Mouse (Mus musculus): ENCODE measurements at regions not wholly inside any gene's neighbourhood (a gene's known extent, or its start where the extent isn't known, plus 50 kb on each side); places are given as distances from the start of the nearest gene placed in this dataset.

- no peaks in the 10 kb centered on the region for H3K9me3 ChIP-seq
- 74% methylated on average over 13 of the region's 13 CpGs for WGBS
- no peaks in the 10 kb centered on the region for H3K27me3 ChIP-seq (replicated peaks; ENCODE audit: low read depth, poor library complexity, severe bottlenecking)
- H3K4me3 ChIP-seq = no peak overlapping the region
- H3K27ac ChIP-seq (replicated peaks) = no peak overlapping the region
- peaks cover 29% of the 10 kb centered on the region for H3K4me1 ChIP-seq
- DNase-seq (ENCODE audit: low spot score) = no peak
- H3K36me3 ChIP-seq (replicated peaks) = no peaks in the 10 kb centered on the region
Measured at GRCm38 (mm10) chr1:75612083-75612720, 66.1 kb downstream of the Slc4a3 start.

- H3K27ac ChIP-seq (replicated peaks) = peak overlapping the region; percentile 30
- no peak overlapping the region for H3K4me3 ChIP-seq
- DNase-seq (ENCODE audit: low spot score) = no peak
- peaks cover 30% of the 10 kb centered on the region for H3K4me1 ChIP-seq
- 61% methylated on average over 2 of the region's 2 CpGs for WGBS
- no peaks in the 10 kb centered on the region for H3K36me3 ChIP-seq (replicated peaks)
- no peaks in the 10 kb centered on the region for H3K9me3 ChIP-seq
- H3K27me3 ChIP-seq (replicated peaks; ENCODE audit: low read depth, poor library complexity, severe bottlenecking) = no peaks in the 10 kb centered on the region
Measured at GRCm38 (mm10) chr1:75613206-75613605, 67.1 kb downstream of the Slc4a3 start.

GRCm38 (mm10) chr1:75616971-75617370 lies 70.9 kb downstream of the Slc4a3 start:
- H3K27ac ChIP-seq (replicated peaks) = no peak overlapping the region
- WGBS = 92% methylated on average over 2 of the region's 2 CpGs
- DNase-seq (ENCODE audit: low spot score) = no peak
- no peaks in the 10 kb centered on the region for H3K36me3 ChIP-seq (replicated peaks)
- no peaks in the 10 kb centered on the region for H3K27me3 ChIP-seq (replicated peaks; ENCODE audit: low read depth, poor library complexity, severe bottlenecking)
- H3K9me3 ChIP-seq = no peaks in the 10 kb centered on the region
- H3K4me1 ChIP-seq = peaks cover 18% of the 10 kb centered on the region
- no peak overlapping the region for H3K4me3 ChIP-seq

GRCm38 (mm10) chr1:75618367-75618790 lies 72.3 kb downstream of the Slc4a3 start:
- Histone ChIP-seq H3K27me3 (replicated peaks; ENCODE audit: low read depth, poor library complexity, severe bottlenecking) (no peaks in the 10 kb centered on the region), H3K27ac (replicated peaks) (no peak overlapping the region), H3K4me3 (no peak overlapping the region), H3K36me3 (replicated peaks) (no peaks in the 10 kb centered on the region), H3K9me3 (no peaks in the 10 kb centered on the region), H3K4me1 (peaks cover 12% of the 10 kb centered on the region)
- 35% methylated on average over 7 of the region's 7 CpGs for WGBS
- DNase-seq (ENCODE audit: low spot score) = peak; percentile 61

GRCm38 (mm10) chr1:75630287-75630686 lies 84.2 kb downstream of the Slc4a3 start:
- DNase-seq (ENCODE audit: low spot score) = no peak
- 93% methylated on average over 2 of the region's 2 CpGs for WGBS
- Histone ChIP-seq H3K27ac (replicated peaks) (no peak overlapping the region), H3K9me3 (no peaks in the 10 kb centered on the region), H3K27me3 (replicated peaks; ENCODE audit: low read depth, poor library complexity, severe bottlenecking) (no peaks in the 10 kb centered on the region), H3K4me3 (no peak overlapping the region), H3K4me1 (peaks cover 4% of the 10 kb centered on the region; the same call in 1 of the 2 replicates), H3K36me3 (replicated peaks) (no peaks in the 10 kb centered on the region)

GRCm38 (mm10) chr1:75631729-75632128 lies 85.7 kb downstream of the Slc4a3 start:
- Histone ChIP-seq H3K9me3 (no peaks in the 10 kb centered on the region), H3K36me3 (replicated peaks) (no peaks in the 10 kb centered on the region), H3K27me3 (replicated peaks; ENCODE audit: low read depth, poor library complexity, severe bottlenecking) (no peaks in the 10 kb centered on the region), H3K27ac (replicated peaks) (no peak overlapping the region), H3K4me1 (peaks cover 4% of the 10 kb centered on the region; the same call in 1 of the 2 replicates), H3K4me3 (no peak overlapping the region)
- DNase-seq (ENCODE audit: low spot score) = no peak
- 54% methylated on average over 1 of the region's 1 CpGs for WGBS

- H3K4me1 ChIP-seq = peaks cover 21% of the 10 kb centered on the region
- DNase-seq (ENCODE audit: low spot score) = no peak
- H3K36me3 ChIP-seq (replicated peaks) = no peaks in the 10 kb centered on the region
- WGBS = 94% methylated on average over 4 of the region's 4 CpGs
- H3K9me3 ChIP-seq = no peaks in the 10 kb centered on the region
- no peaks in the 10 kb centered on the region for H3K27me3 ChIP-seq (replicated peaks; ENCODE audit: low read depth, poor library complexity, severe bottlenecking)
- no peak overlapping the region for H3K4me3 ChIP-seq
- no peak overlapping the region for H3K27ac ChIP-seq (replicated peaks)
Measured at GRCm38 (mm10) chr1:75635591-75635990, 89.5 kb downstream of the Slc4a3 start.

- 36% methylated on average over 8 of the region's 8 CpGs for WGBS
- no peaks in the 10 kb centered on the region for H3K36me3 ChIP-seq (replicated peaks)
- H3K4me1 ChIP-seq = peaks cover 23% of the 10 kb centered on the region
- no peaks in the 10 kb centered on the region for H3K27me3 ChIP-seq (replicated peaks; ENCODE audit: low read depth, poor library complexity, severe bottlenecking)
- no peak overlapping the region for H3K4me3 ChIP-seq
- H3K9me3 ChIP-seq = no peaks in the 10 kb centered on the region
- DNase-seq (ENCODE audit: low spot score) = no peak
- H3K27ac ChIP-seq (replicated peaks) = peak overlapping the region; percentile 16
Measured at GRCm38 (mm10) chr1:75639031-75640001, 93.2 kb downstream of the Slc4a3 start.

GRCm38 (mm10) chr1:75642496-75642895 lies 96.4 kb downstream of the Slc4a3 start:
- peaks cover 38% of the 10 kb centered on the region for H3K4me1 ChIP-seq
- no peaks in the 10 kb centered on the region for H3K36me3 ChIP-seq (replicated peaks)
- H3K27me3 ChIP-seq (replicated peaks; ENCODE audit: low read depth, poor library complexity, severe bottlenecking) = no peaks in the 10 kb centered on the region; the same call in 1 of the 2 replicates
- H3K27ac ChIP-seq (replicated peaks) = no peak overlapping the region
- WGBS = 58% methylated on average over 3 of the region's 3 CpGs
- DNase-seq (ENCODE audit: low spot score) = no peak
- H3K4me3 ChIP-seq = no peak overlapping the region
- H3K9me3 ChIP-seq = no peaks in the 10 kb centered on the region

GRCm38 (mm10) chr1:75652547-75652946 lies 106.5 kb downstream of the Slc4a3 start:
- peaks cover 15% of the 10 kb centered on the region for H3K27me3 ChIP-seq (replicated peaks; ENCODE audit: low read depth, poor library complexity, severe bottlenecking)
- no peak overlapping the region for H3K4me3 ChIP-seq
- peaks cover 33% of the 10 kb centered on the region for H3K4me1 ChIP-seq
- H3K27ac ChIP-seq (replicated peaks) = no peak overlapping the region
- H3K9me3 ChIP-seq = no peaks in the 10 kb centered on the region
- H3K36me3 ChIP-seq (replicated peaks) = no peaks in the 10 kb centered on the region
- 17% methylated on average over 10 of the region's 10 CpGs for WGBS
- peak; percentile 76 for DNase-seq (ENCODE audit: low spot score)

GRCm38 (mm10) chr1:75652987-75653573 lies 107.0 kb downstream of the Slc4a3 start:
- Histone ChIP-seq H3K9me3 (no peaks in the 10 kb centered on the region), H3K27ac (replicated peaks) (no peak overlapping the region), H3K4me1 (peaks cover 30% of the 10 kb centered on the region), H3K27me3 (replicated peaks; ENCODE audit: low read depth, poor library complexity, severe bottlenecking) (peaks cover 15% of the 10 kb centered on the region), H3K4me3 (no peak overlapping the region), H3K36me3 (replicated peaks) (no peaks in the 10 kb centered on the region)
- 64% methylated on average over 3 of the region's 3 CpGs for WGBS
- no peak for DNase-seq (ENCODE audit: low spot score)

GRCm38 (mm10) chr1:75653671-75654076 lies 107.6 kb downstream of the Slc4a3 start:
- Histone ChIP-seq H3K4me3 (0 out of 2 replicates have a peak overlapping the region, but pooled peaks have one; percentile 16), H3K27me3 (replicated peaks; ENCODE audit: low read depth, poor library complexity, severe bottlenecking) (peaks cover 15% of the 10 kb centered on the region), H3K27ac (replicated peaks) (peak overlapping the region; percentile 48; the same call in 1 of the 2 replicates), H3K36me3 (replicated peaks) (no peaks in the 10 kb centered on the region), H3K4me1 (peaks cover 30% of the 10 kb centered on the region), H3K9me3 (no peaks in the 10 kb centered on the region)
- WGBS = 4% methylated on average over 9 of the region's 9 CpGs
- peak; percentile 78 for DNase-seq (ENCODE audit: low spot score)

Measured in embryonic facial prominence, embryonic 10.5 days (tissue).